Mouse (Mus musculus): Measurements from ENCODE around the gene Ndst4. TPM values are rescaled to one million over a fixed set of nuclear protein-coding genes. Genes with fewer than 3 reads are reported as not detected.

The Ndst4 gene
- polyA plus RNA-seq, 1 experiment from 2014 or later = 0.54 TPM

DNA sequence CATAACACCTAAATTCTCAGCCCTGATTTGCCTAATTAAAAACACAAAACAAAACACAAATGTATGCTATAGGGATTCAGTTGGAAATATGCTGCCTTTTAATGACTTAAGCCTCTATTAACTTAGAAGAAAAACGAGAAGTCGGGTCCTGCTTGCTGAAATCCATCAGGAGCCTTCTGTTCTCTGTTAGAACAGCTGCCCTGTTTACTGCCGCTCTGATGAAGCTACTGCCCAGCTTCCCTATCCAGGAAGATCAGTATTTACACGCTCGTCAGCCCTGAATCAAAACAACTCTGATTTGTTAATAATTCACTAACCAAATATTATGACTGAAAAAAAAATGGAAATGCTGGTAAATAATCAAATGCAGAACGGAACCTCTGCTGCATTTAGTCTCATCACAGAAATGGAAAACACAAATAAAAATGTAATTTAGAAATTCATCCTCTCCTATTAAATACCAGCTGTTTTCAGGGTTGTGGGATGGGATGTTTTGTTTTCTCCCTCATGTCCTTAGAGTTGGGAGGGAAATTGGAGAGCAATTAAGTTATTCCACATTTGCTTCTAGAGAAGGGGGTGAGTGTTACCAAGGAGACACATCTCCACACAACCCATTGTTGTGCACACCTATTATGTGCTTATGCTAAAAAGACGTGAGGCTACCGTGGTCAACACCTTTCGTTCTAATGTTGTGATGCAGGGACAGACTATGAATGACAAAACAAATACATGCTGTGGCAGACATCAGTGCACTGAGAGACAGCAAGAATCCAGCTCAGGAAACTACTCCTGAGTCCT lies 270.3 kb downstream of the Ndst4 start:
- 63% methylated on average over 9 of the region's 9 CpGs for WGBS
- no peaks in the 10 kb centered on the region for H3K4me1 ChIP-seq (replicated peaks)
- H3K27me3 ChIP-seq (ENCODE audit: insufficient read depth, poor library complexity, severe bottlenecking) = no peaks in the 10 kb centered on the region
- no peak overlapping the region for H3K27ac ChIP-seq
- no peak for DNase-seq (ENCODE audit: low spot score)
- H3K4me3 ChIP-seq = no peak overlapping the region
- no peaks in the 10 kb centered on the region for H3K36me3 ChIP-seq
- no peaks in the 10 kb centered on the region for H3K9me3 ChIP-seq

DNA sequence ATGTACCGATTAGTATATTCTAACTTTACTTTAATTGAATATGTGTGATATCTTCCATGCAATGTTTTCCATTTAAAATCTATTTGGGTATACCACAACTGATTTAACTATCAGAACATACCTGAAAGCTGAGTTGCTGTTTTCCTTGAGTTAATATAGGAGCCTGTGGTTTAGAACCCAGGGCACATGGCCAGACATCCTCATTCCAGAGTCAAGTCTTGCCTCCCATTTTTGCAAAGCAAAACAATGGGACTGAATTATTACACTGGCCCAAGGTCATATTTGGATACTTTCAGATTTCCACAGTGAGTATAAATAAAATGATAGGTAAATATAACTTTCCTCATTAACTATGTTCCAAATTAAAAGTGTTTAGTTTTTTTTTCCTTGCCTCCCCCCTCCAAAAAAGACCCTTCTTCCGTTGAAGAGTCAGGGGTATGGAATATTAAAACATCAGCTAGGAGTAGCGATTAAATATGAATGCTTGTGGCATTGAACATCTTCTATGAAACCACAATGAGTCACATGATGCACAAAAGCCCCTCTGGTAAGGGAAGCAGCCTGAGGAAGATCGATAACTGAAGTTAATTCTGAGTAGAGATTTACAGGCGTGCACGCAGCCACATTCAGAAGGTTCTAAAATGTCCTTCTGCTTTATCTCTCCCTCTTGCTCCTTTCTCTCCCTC lies 271.5 kb downstream of the Ndst4 start:
- no peak overlapping the region for H3K4me3 ChIP-seq
- no peaks in the 10 kb centered on the region for H3K27me3 ChIP-seq (ENCODE audit: insufficient read depth, poor library complexity, severe bottlenecking)
- H3K4me1 ChIP-seq (replicated peaks) = no peaks in the 10 kb centered on the region
- H3K9me3 ChIP-seq = no peaks in the 10 kb centered on the region
- no peak overlapping the region for H3K27ac ChIP-seq
- 87% methylated on average over 6 of the region's 6 CpGs for WGBS
- no peak for DNase-seq (ENCODE audit: low spot score)
- H3K36me3 ChIP-seq = no peaks in the 10 kb centered on the region

DNA sequence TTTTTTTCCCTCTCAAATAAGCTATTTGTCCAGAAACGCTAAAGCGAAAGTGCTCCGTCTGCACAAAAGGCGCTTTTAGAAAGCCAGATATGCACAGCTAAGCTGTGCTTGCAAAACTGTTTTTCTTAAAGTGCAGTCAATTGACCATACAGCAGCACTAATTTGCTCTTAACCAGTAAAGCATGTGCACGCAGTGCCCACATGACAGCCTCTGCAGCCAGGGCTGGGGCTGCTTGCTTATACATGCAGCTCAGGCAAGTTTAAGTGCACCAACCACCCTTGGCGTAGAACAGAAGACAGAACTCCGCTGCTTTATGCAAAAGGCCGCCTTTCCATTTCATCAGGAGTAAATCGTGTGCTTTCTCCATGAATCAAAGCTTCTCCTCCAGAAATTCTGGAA lies 275.0 kb downstream of the Ndst4 start:
- no peaks in the 10 kb centered on the region for H3K9me3 ChIP-seq
- H3K4me3 ChIP-seq = no peak overlapping the region
- H3K36me3 ChIP-seq = no peaks in the 10 kb centered on the region
- 84% methylated on average over 9 of the region's 9 CpGs for WGBS
- no peaks in the 10 kb centered on the region for H3K4me1 ChIP-seq (replicated peaks)
- no peak for DNase-seq (ENCODE audit: low spot score)
- no peaks in the 10 kb centered on the region for H3K27me3 ChIP-seq (ENCODE audit: insufficient read depth, poor library complexity, severe bottlenecking)
- no peak overlapping the region for H3K27ac ChIP-seq

DNA sequence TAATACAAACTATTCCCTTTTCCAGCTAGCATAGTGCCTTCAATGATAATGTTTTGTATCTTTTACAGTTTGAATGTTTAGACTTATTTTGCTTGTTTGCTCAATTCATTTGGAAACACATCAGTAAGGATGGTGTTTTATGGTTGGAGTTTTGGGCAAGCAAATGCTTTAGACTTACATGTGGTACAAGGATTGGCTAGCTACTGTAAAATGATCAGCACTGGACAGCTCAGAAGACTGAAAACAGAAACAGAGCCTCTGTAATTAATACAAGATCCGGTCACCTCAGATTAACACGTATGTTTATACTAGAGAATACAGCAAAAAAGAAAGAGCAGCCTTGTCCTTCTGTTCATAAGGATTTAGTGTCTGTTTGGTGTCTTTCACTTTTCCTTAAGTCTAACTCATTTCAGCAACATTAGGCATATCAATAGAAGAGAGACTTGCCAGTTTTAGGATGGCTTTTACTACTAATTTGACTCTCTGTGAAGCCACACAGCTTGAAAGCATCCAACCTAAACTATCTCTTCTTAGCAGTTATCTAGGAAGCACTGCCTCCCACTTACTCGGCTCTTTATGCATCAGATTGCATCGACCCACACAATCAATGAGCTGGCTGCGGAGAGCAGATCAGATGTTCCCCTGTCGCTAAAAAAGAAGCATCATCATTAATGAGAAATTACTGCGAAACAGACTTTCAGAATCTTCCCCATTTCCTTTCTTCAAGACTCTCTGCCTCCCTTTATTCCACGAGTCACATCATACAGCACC lies 279.8 kb downstream of the Ndst4 start:
- Histone ChIP-seq H3K36me3 (no peaks in the 10 kb centered on the region), H3K27ac (no peak overlapping the region), H3K27me3 (ENCODE audit: insufficient read depth, poor library complexity, severe bottlenecking) (no peaks in the 10 kb centered on the region), H3K9me3 (no peaks in the 10 kb centered on the region), H3K4me1 (replicated peaks) (no peaks in the 10 kb centered on the region), H3K4me3 (no peak overlapping the region)
- DNase-seq (ENCODE audit: low spot score) = no peak
- 78% methylated on average over 8 of the region's 8 CpGs for WGBS

DNA sequence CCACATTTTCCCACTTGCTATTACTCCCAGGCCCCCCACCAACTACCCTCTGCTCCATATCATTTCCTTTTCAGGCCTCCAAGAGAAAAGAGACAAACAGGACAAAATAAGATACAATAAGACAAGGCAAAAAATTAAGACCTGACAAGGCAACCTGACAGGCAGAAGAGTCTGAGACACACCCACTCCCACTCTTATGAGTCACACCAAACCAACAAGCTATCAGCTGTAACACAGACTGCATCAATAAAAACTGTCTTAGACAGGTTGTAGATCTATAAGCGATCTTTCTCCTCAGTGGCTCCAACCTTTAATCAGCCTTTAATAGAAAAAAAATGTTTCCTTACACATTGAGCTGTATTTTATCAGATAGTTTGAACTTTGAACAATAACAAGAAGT lies 280.7 kb downstream of the Ndst4 start:
- no peaks in the 10 kb centered on the region for H3K27me3 ChIP-seq (ENCODE audit: insufficient read depth, poor library complexity, severe bottlenecking)
- no peaks in the 10 kb centered on the region for H3K36me3 ChIP-seq
- H3K4me1 ChIP-seq (replicated peaks) = no peaks in the 10 kb centered on the region
- DNase-seq (ENCODE audit: low spot score) = no peak
- H3K9me3 ChIP-seq = no peaks in the 10 kb centered on the region
- 93% methylated on average over 1 of the region's 1 CpGs for WGBS
- no peak overlapping the region for H3K4me3 ChIP-seq
- H3K27ac ChIP-seq = no peak overlapping the region

DNA sequence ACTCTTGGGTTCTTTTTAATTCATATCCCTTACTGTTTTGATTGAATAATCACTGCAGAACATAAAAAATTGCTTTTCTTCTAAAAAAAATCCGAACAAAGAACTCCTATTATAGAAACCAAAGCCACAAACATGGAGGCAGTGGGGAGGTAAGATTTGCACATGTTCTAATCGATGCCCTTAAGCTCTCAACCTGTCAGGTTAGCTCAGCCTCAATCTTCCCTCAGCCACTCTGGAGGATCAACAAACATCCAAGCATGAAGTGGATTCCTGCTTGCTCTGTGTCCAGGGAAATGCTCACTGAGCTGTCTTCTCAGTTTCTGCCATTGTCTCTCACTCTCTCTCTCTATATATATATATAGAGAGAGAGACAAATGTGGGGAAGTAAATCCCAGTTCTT lies 283.7 kb downstream of the Ndst4 start:
- no peak for DNase-seq (ENCODE audit: low spot score)
- Histone ChIP-seq H3K27me3 (ENCODE audit: insufficient read depth, poor library complexity, severe bottlenecking) (no peaks in the 10 kb centered on the region), H3K4me3 (no peak overlapping the region), H3K27ac (no peak overlapping the region), H3K4me1 (replicated peaks) (no peaks in the 10 kb centered on the region), H3K36me3 (no peaks in the 10 kb centered on the region), H3K9me3 (no peaks in the 10 kb centered on the region)
- 80% methylated on average over 2 of the region's 2 CpGs for WGBS

DNA sequence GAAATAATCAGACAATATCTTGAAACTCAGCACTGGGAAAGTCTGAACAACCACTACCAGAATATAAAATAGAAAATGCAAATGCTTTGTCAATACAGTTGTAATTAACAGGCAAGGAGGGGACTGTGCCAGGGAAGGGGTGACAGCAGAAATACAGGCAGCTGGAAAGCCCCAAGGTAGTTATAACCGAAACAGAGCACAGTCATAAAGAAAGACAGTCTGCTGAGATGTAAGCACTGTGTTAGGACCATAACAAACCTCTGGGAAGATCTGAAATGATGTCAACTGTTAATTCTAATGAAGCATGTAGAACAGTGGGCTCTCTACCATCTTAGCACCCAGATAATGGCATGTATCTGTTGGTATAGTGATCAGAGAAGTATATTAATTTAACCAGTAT lies 287.1 kb downstream of the Ndst4 start:
- H3K36me3 ChIP-seq = no peaks in the 10 kb centered on the region
- no peaks in the 10 kb centered on the region for H3K27me3 ChIP-seq (ENCODE audit: insufficient read depth, poor library complexity, severe bottlenecking)
- 80% methylated on average over 1 of the region's 1 CpGs for WGBS
- no peak overlapping the region for H3K27ac ChIP-seq
- no peak overlapping the region for H3K4me3 ChIP-seq
- no peaks in the 10 kb centered on the region for H3K4me1 ChIP-seq (replicated peaks)
- no peak for DNase-seq (ENCODE audit: low spot score)
- no peaks in the 10 kb centered on the region for H3K9me3 ChIP-seq

DNA sequence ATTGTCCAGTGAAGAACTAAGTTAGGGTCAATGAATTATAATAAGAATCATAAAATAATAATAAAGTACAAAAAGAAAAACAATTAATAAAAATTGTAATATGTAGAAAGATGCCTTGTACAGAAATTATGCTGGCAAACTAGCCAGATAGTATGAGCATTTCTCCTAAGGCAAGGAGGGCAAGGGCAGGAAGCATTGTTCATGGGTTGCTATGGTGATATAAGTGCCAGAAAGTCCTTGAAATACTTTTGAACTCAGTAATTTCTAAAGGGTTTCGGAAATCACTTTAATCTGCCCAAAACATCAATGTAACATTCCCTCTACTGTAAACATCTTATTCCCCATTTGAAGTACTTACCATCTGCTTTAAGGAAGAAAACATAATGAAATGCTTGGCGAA lies 319.1 kb downstream of the Ndst4 start:
- H3K4me1 ChIP-seq (replicated peaks) = no peaks in the 10 kb centered on the region
- DNase-seq (ENCODE audit: low spot score) = no peak
- no peak overlapping the region for H3K27ac ChIP-seq
- 79% methylated on average over 2 of the region's 2 CpGs for WGBS
- H3K9me3 ChIP-seq = no peaks in the 10 kb centered on the region
- no peaks in the 10 kb centered on the region for H3K27me3 ChIP-seq (ENCODE audit: insufficient read depth, poor library complexity, severe bottlenecking)
- H3K36me3 ChIP-seq = no peaks in the 10 kb centered on the region
- H3K4me3 ChIP-seq = no peak overlapping the region

DNA sequence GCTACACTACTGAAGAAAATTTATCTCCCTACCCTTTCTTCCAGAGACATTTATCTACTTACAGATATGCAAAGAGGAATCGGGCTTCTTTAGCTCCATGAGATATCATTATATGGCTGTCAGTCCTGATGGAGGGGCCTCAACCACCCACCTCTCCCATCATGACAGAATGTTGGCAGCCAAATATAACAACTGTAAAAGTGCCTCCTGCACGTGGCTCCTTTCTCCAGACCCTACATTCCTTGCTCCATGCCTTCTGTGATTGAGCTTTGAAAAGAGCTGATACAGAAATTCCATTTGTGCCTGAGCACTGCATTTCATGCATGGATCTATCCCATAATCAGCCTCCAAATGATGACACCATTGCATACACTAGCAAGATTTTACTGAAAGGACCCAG lies 331.1 kb downstream of the Ndst4 start:
- 79% methylated on average over 2 of the region's 2 CpGs for WGBS
- DNase-seq (ENCODE audit: low spot score) = no peak
- Histone ChIP-seq H3K27me3 (ENCODE audit: insufficient read depth, poor library complexity, severe bottlenecking) (no peaks in the 10 kb centered on the region), H3K27ac (no peak overlapping the region), H3K36me3 (no peaks in the 10 kb centered on the region), H3K9me3 (no peaks in the 10 kb centered on the region), H3K4me3 (no peak overlapping the region), H3K4me1 (replicated peaks) (no peaks in the 10 kb centered on the region)

DNA sequence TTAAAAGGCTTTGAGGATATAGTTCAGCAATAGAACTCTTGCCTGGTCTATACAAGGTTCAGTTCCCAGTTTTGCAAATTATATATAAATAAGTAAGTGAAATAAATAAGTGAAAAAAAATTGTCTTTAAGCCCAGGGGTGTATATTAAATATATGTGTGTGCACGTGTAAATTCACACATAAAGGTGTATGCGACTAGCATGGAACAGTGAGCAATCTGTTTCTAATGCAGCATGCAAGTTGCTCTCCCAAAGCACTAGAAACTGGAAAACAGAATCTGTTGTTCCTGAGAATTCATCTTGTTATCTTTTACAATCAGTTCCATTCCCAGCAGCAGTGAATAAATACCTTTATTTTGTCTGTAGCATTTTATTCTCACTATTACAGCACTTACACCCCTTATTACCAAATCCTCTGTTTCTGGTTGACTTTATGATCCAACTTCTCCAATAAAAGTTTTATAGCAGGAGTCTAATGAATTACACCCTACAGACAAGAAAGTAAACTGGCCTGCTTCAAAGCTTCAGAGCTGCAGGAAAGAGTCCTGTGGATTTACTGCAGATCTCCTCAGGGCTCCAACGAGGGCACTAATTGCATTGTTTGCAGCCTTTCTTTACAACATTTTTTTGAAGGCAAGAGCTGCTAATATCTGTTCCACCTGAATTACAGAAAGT lies 340.7 kb downstream of the Ndst4 start:
- no peak for DNase-seq (ENCODE audit: low spot score)
- H3K36me3 ChIP-seq = no peaks in the 10 kb centered on the region
- no peaks in the 10 kb centered on the region for H3K4me1 ChIP-seq (replicated peaks)
- no peaks in the 10 kb centered on the region for H3K27me3 ChIP-seq (ENCODE audit: insufficient read depth, poor library complexity, severe bottlenecking)
- H3K27ac ChIP-seq = no peak overlapping the region
- 80% methylated on average over 3 of the region's 3 CpGs for WGBS
- no peak overlapping the region for H3K4me3 ChIP-seq
- H3K9me3 ChIP-seq = no peaks in the 10 kb centered on the region

DNA sequence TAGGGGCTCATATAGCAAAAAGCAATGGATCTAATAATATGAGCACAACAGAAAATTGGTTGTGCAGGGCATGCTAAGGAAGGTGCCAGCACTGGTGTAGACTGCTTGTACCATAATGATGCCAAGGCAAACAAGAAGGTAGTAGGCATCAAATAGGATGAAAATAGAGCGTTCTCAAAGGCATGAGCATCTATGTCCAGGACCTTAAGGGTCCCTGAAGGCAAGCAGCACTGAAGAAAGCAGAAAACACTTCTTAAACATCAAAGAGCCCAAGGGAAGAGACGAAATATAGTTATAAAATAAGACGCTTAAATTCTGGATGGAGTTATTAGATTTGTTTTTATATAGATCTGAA lies 341.2 kb downstream of the Ndst4 start:
- no peaks in the 10 kb centered on the region for H3K9me3 ChIP-seq
- no peak overlapping the region for H3K4me3 ChIP-seq
- no peaks in the 10 kb centered on the region for H3K36me3 ChIP-seq
- WGBS = 88% methylated on average over 3 of the region's 3 CpGs
- no peak for DNase-seq (ENCODE audit: low spot score)
- no peaks in the 10 kb centered on the region for H3K27me3 ChIP-seq (ENCODE audit: insufficient read depth, poor library complexity, severe bottlenecking)
- H3K27ac ChIP-seq = no peak overlapping the region
- no peaks in the 10 kb centered on the region for H3K4me1 ChIP-seq (replicated peaks)

DNA sequence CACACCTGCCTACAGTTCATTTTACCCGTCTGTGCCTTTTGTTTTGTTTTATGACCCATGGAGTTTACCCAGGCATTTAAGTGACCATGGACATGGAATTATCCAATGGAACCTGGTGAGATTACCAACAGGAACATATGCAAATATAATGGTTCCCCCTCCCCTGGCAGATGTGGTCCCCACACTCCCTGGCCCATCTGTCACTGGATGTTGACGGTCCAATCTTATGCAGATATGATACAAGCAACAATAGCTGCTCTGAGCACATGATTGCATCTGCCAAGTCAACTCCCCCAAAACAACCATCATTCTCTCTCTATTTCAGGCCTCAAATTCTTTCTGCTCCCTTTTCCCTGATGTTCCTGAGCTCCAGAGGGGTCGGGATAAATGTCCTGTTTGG lies 342.5 kb downstream of the Ndst4 start:
- H3K4me3 ChIP-seq = no peak overlapping the region
- H3K4me1 ChIP-seq (replicated peaks) = no peaks in the 10 kb centered on the region
- no peak for DNase-seq (ENCODE audit: low spot score)
- H3K9me3 ChIP-seq = no peaks in the 10 kb centered on the region
- H3K36me3 ChIP-seq = no peaks in the 10 kb centered on the region
- no peak overlapping the region for H3K27ac ChIP-seq
- no peaks in the 10 kb centered on the region for H3K27me3 ChIP-seq (ENCODE audit: insufficient read depth, poor library complexity, severe bottlenecking)
- 63% methylated on average over 3 of the region's 3 CpGs for WGBS

DNA sequence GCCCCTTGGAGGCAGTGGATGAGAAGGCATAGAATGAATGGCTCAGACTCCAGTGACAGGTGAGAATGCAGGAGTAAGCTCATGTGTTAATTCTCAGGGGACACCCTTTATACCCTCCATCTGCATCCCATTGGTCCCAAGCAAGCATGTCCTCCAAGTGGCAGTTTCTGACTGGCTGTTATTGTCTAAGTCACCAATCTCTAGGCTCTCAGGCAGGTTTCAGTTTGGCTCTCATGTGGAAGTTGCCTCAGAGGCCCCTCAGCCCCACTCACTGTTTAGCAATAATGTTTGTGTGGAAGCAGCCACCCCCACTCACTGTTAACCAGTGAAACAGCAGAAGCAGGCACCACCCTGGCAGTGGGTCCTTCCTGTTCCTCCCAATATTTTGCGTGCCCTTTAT lies 353.0 kb downstream of the Ndst4 start:
- no peak for DNase-seq (ENCODE audit: low spot score)
- Histone ChIP-seq H3K4me1 (replicated peaks) (no peaks in the 10 kb centered on the region), H3K27ac (no peak overlapping the region), H3K36me3 (no peaks in the 10 kb centered on the region), H3K27me3 (ENCODE audit: insufficient read depth, poor library complexity, severe bottlenecking) (no peaks in the 10 kb centered on the region), H3K4me3 (no peak overlapping the region), H3K9me3 (no peaks in the 10 kb centered on the region)
- 85% methylated on average over 1 of the region's 1 CpGs for WGBS

Measured in hindbrain, embryonic 10.5 days (tissue).